Mouse (Mus musculus): ENCODE measurements at regions not wholly inside any gene's neighbourhood (a gene's known extent, or its start where the extent isn't known, plus 50 kb on each side); places are given as distances from the start of the nearest gene placed in this dataset.

DNA sequence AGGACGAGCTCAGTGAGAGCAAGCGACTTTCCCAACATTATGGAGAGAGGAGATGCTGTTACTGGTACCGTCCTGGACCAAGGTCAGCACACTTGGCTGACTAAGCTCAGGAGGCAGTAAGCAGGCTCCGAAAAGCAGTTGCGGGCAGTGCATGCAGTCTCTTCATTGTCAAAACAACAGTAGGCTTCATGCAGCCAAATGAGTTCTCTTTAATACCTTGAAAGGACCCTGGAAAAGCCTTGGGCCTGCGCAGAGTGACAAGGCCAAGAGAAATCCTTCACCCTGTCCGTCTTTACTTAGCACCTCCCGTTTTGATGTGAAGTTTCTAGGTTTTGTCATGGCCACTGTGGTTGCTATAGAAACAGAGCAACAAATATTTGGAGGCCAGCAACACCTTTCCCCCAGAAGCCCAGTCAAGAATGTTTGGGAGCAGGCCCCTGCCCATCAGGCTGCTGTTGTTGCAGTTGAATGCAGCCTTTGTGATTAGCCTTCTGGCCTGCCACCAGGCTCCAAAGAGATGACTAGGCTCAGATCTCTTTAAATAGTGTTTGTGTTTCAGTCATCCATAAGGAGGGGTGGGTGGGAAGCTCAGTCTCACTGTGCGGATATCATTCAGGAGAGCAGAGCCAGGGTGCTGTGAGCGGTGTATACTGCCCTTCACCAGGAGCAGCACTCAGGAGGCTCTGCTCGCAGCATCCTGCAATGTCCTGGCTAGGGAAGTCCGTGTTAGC lies 85.6 kb upstream of the Jun start:
- no peak for ATAC-seq (ENCODE audit: insufficient number of reproducible peaks, insufficient read depth, low FRiP score, low TSS enrichment, low read depth)
- Histone ChIP-seq H3K27ac (peak overlapping the region; percentile 90), H3K36me3 (no peaks in the 10 kb centered on the region), H3K9ac (replicated peaks) (no peak overlapping the region), H3K9me3 (no peaks in the 10 kb centered on the region), H3K4me3 (replicated peaks) (no peak overlapping the region), H3K4me2 (no peak overlapping the region), H3K27me3 (no peaks in the 10 kb centered on the region), H3K4me1 (replicated peaks) (peaks cover 59% of the 10 kb centered on the region)
- 66% methylated on average over 12 of the region's 12 CpGs for WGBS

DNA sequence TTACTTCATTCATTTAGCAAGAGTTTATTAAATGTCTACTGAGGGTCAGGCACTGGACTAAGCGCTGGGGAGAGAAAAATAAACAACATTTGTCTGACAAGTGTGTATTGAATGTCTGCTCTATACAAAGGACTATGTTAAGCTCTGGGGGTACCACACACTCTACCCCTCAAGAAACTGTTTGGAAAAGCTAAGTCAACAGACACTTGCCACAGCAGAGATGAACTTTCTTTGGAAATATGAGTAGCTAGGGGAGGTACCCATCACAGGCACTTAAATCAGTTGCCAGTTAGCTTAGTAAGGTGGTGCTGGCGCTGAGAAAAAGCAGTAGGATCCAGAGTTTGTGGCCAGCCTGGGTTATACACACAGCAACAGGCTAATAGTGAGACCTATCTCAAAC lies 86.7 kb upstream of the Jun start:
- no peak for ATAC-seq (ENCODE audit: insufficient number of reproducible peaks, insufficient read depth, low FRiP score, low TSS enrichment, low read depth)
- Histone ChIP-seq H3K9me3 (no peaks in the 10 kb centered on the region), H3K9ac (replicated peaks) (no peak overlapping the region), H3K27ac (no peak overlapping the region), H3K4me3 (replicated peaks) (no peak overlapping the region), H3K27me3 (no peaks in the 10 kb centered on the region), H3K4me1 (replicated peaks) (peaks cover 50% of the 10 kb centered on the region), H3K36me3 (no peaks in the 10 kb centered on the region), H3K4me2 (no peak overlapping the region)
- 75% methylated on average over 2 of the region's 2 CpGs for WGBS

DNA sequence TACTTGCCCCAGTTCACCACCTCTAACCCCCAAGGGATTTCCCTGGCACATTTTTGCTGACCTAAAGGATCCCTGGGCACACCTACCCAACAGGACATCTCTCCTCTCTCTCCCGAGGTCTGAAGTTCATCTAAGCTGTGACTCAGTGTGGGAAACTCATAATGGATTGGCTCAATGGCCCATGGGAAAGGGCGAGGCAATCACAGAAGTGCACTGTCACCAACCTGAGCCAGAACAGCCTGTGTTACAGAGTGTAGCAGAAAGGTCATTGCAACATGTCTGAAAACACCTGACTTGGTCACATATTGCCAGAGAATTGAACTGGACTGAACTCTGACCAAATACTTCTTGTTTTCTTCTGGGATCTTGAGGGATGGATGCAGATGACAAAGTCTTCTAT lies 89.2 kb upstream of the Jun start:
- Histone ChIP-seq H3K27ac (no peak overlapping the region), H3K9me3 (no peaks in the 10 kb centered on the region), H3K4me1 (replicated peaks) (peaks cover 32% of the 10 kb centered on the region), H3K4me3 (replicated peaks) (no peak overlapping the region), H3K36me3 (no peaks in the 10 kb centered on the region), H3K9ac (replicated peaks) (no peak overlapping the region), H3K4me2 (no peak overlapping the region), H3K27me3 (no peaks in the 10 kb centered on the region)
- no peak for ATAC-seq (ENCODE audit: insufficient number of reproducible peaks, insufficient read depth, low FRiP score, low TSS enrichment, low read depth)
- 74% methylated on average over 2 of the region's 2 CpGs for WGBS

GRCm38 (mm10) chr4:95143130-95143529 lies 91.1 kb upstream of the Jun start:
- H3K36me3 ChIP-seq: no peaks in the 10 kb centered on the region
- no peaks in the 10 kb centered on the region for H3K27me3 ChIP-seq
- ATAC-seq (ENCODE audit: insufficient number of reproducible peaks, insufficient read depth, low FRiP score, low TSS enrichment, low read depth): no peak
- WGBS: 83% methylated on average over 4 of the region's 4 CpGs
- H3K4me1 ChIP-seq (replicated peaks): peaks cover 15% of the 10 kb centered on the region
- H3K4me3 ChIP-seq (replicated peaks): no peak overlapping the region
- H3K4me2 ChIP-seq: no peak overlapping the region
- H3K9me3 ChIP-seq: no peaks in the 10 kb centered on the region
- peak overlapping the region; percentile 69; the same call in 1 of the 2 replicates for H3K27ac ChIP-seq
- no peak overlapping the region for H3K9ac ChIP-seq (replicated peaks)

DNA sequence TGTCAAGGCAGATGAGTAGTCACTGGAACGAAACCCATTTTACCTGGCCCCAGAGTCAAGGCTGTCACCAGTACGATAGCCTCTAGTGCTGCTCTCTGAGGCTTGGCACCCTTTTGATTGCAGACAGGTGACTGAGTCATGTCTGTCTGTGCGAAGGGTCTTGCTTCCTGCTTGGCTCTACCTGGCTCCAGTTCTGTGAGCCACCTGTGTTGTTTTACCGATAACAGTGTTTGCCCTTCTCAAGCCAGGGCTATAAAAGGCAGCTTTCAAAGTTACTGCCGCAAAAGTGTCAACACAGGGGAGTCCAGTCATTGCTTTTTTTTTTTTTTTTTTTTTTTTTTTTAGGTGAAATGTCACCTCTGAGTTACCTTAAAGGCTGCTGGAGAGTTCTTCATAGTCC lies 91.6 kb upstream of the Jun start:
- Histone ChIP-seq H3K36me3 (no peaks in the 10 kb centered on the region), H3K9ac (replicated peaks) (no peak overlapping the region), H3K27me3 (no peaks in the 10 kb centered on the region), H3K4me2 (no peak overlapping the region), H3K4me3 (replicated peaks) (no peak overlapping the region), H3K27ac (peak overlapping the region; percentile 69; the same call in 1 of the 2 replicates), H3K4me1 (replicated peaks) (peaks cover 10% of the 10 kb centered on the region; the same call in 1 of the 2 replicates), H3K9me3 (no peaks in the 10 kb centered on the region)
- 70% methylated on average over 5 of the region's 5 CpGs for WGBS
- ATAC-seq (ENCODE audit: insufficient number of reproducible peaks, insufficient read depth, low FRiP score, low TSS enrichment, low read depth): no peak

DNA sequence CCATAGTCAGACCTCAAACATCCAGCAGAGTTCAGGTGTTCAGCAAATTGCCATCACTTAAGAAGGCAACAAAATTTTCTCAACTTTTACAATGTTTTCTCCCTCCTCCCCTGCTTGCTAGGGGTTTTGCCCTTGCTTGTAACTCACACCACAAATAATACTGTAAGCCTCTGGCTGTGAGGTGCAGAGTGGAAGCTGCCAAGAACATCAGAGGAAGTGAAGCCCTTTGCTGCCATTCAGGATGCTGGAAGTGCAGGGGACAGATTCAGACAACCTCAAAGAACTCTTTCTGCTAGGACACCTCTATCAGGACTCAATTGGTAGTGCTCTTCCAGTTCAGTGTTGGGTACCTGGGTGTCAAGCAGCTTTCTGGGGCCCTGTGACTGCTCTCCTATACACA lies 92.4 kb upstream of the Jun start:
- no peaks in the 10 kb centered on the region for H3K36me3 ChIP-seq
- H3K9me3 ChIP-seq: no peaks in the 10 kb centered on the region
- H3K27me3 ChIP-seq: no peaks in the 10 kb centered on the region
- no peak overlapping the region for H3K4me3 ChIP-seq (replicated peaks)
- H3K9ac ChIP-seq (replicated peaks): no peak overlapping the region
- peak overlapping the region; percentile 66 for H3K27ac ChIP-seq
- peaks cover 8% of the 10 kb centered on the region; the same call in 1 of the 2 replicates for H3K4me1 ChIP-seq (replicated peaks)
- ATAC-seq (ENCODE audit: insufficient number of reproducible peaks, insufficient read depth, low FRiP score, low TSS enrichment, low read depth): 0 out of 2 replicates have a peak, but pooled peaks have one; percentile 26
- H3K4me2 ChIP-seq: no peak overlapping the region

DNA sequence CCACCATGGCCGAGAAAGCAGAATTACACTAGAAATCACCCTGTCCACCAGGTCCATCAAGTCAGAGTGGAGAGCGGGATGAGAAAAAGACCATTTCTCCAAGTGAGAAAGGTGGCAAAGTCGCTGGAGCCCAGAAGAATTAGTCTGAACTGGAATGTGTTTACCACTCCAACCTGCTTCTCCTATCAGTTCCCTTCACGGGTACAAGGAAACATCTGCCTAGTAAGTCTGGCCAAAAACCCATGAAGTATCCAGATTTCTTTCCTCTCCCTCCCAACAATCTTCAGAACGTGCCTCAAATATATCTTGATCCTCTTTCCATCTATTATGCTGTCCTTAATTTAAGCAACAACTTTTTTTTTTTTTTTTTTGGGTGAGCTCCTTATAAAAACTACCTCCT lies 94.2 kb upstream of the Jun start:
- Histone ChIP-seq H3K4me3 (replicated peaks) (no peak overlapping the region), H3K9me3 (no peaks in the 10 kb centered on the region), H3K36me3 (no peaks in the 10 kb centered on the region), H3K4me2 (no peak overlapping the region), H3K9ac (replicated peaks) (no peak overlapping the region), H3K4me1 (replicated peaks) (peaks cover 8% of the 10 kb centered on the region; the same call in 1 of the 2 replicates), H3K27me3 (no peaks in the 10 kb centered on the region), H3K27ac (no peak overlapping the region)
- no peak for ATAC-seq (ENCODE audit: insufficient number of reproducible peaks, insufficient read depth, low FRiP score, low TSS enrichment, low read depth)
- 91% methylated on average over 5 of the region's 5 CpGs for WGBS

DNA sequence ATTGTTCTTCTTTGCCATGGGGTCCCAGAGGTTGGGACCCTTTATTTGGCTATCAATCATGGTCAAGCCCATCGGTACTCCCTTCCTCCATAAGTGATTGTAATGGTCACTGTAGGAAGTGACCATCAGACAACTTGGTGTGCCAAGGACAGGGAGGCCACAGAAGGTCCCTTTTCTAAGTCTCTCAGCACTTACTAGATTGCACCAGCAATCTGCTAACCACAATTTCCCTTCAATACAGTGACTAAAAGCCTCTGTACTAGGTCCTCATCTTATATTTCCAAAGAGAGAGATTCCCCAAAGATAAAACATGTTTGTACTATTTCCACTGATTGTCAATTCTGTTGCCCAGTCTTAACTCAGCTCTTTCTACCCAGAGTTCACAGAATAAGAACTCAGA lies 96.6 kb upstream of the Jun start:
- no peak for ATAC-seq (ENCODE audit: insufficient number of reproducible peaks, insufficient read depth, low FRiP score, low TSS enrichment, low read depth)
- Histone ChIP-seq H3K27me3 (no peaks in the 10 kb centered on the region), H3K36me3 (no peaks in the 10 kb centered on the region), H3K9ac (replicated peaks) (no peak overlapping the region), H3K4me1 (replicated peaks) (peaks cover 12% of the 10 kb centered on the region), H3K4me2 (no peak overlapping the region), H3K27ac (no peak overlapping the region), H3K4me3 (replicated peaks) (no peak overlapping the region), H3K9me3 (no peaks in the 10 kb centered on the region)
- WGBS: 77% methylated on average over 1 of the region's 1 CpGs

DNA sequence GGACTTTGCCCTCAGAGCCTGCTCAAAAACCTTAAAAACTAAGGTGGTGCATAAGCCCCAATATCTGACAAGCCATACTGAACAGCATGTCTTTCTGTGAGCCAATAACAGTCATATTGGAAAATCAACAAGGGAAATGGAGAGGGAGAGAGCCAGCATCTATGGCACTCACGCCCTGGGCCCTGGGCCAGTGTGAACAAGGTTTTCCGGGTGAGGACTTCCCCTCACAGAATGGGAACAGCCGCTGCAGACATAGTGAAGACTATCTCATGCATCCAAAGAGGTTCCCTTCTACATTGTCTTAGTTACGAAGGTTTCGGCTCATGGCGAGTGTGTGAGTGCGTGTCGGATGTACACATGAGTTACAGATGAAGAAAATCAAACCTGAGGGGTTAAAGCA lies 99.7 kb upstream of the Jun start:
- no peak overlapping the region for H3K9ac ChIP-seq (replicated peaks)
- H3K27me3 ChIP-seq: no peaks in the 10 kb centered on the region
- H3K9me3 ChIP-seq: no peaks in the 10 kb centered on the region
- peaks cover 15% of the 10 kb centered on the region for H3K4me1 ChIP-seq (replicated peaks)
- no peaks in the 10 kb centered on the region for H3K36me3 ChIP-seq
- no peak overlapping the region for H3K27ac ChIP-seq
- 89% methylated on average over 8 of the region's 8 CpGs for WGBS
- H3K4me2 ChIP-seq: no peak overlapping the region
- no peak for ATAC-seq (ENCODE audit: insufficient number of reproducible peaks, insufficient read depth, low FRiP score, low TSS enrichment, low read depth)
- H3K4me3 ChIP-seq (replicated peaks): no peak overlapping the region

- 83% methylated on average over 4 of the region's 4 CpGs for WGBS
- H3K27ac ChIP-seq: no peak overlapping the region
- no peak overlapping the region for H3K4me2 ChIP-seq
- H3K27me3 ChIP-seq: no peaks in the 10 kb centered on the region
- H3K9ac ChIP-seq (replicated peaks): no peak overlapping the region
- no peaks in the 10 kb centered on the region for H3K36me3 ChIP-seq
- H3K4me1 ChIP-seq (replicated peaks): peaks cover 17% of the 10 kb centered on the region
- no peak overlapping the region for H3K4me3 ChIP-seq (replicated peaks)
- no peak for ATAC-seq (ENCODE audit: insufficient number of reproducible peaks, insufficient read depth, low FRiP score, low TSS enrichment, low read depth)
- no peaks in the 10 kb centered on the region for H3K9me3 ChIP-seq
These were observed 100.6 kb upstream of the Jun start for GRCm38 (mm10) chr4:95152431-95153115.

DNA sequence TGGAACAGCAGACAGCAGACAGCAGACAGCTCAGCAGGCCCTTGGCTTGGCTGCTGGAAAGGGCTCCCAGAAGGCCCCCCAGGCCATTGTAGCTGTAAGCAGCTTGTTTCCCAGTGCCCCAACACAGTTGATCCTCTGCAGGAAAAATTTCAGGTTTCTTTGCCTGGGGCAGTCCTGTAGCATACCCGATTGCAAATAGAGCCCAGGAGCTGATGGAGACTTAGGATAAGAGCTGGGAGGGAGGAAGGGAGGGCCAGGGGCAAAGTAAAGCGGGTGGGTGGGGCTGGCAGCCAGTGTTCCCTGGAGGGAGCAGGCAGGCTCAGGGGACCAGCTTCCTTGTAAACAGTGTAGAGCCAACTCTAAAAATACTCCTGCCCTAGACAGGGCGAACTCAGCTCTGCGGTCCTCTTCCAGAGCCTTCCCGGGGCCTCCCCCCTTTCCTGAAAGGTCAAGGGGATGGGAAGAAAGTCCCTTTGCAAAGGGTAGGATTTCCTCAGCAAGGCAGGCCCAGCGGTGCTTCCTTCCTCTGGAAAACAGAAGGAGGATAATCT lies 101.8 kb upstream of the Jun start:
- Histone ChIP-seq H3K27ac (peak overlapping the region; percentile 79), H3K36me3 (no peaks in the 10 kb centered on the region)
- peak; percentile 64; the same call in 1 of the 2 replicates for ATAC-seq (ENCODE audit: insufficient number of reproducible peaks, insufficient read depth, low FRiP score, low TSS enrichment, low read depth)

More for the DNA sequence above, 101.8 kb upstream of the Jun start:
- Histone ChIP-seq H3K9ac (replicated peaks) (0 out of 2 replicates have a peak overlapping the region, but pooled peaks have one; percentile 23), H3K27me3 (no peaks in the 10 kb centered on the region), H3K4me1 (replicated peaks) (peaks cover 17% of the 10 kb centered on the region), H3K4me2 (no peak overlapping the region), H3K9me3 (no peaks in the 10 kb centered on the region), H3K4me3 (replicated peaks) (no peak overlapping the region)
- 18% methylated on average over 6 of the region's 6 CpGs for WGBS

Data from limb, embryonic 12.5 days (tissue).